Comparison of ENCODE assay signal across 14 mouse cellular contexts in genomic region chr7:130640681-130641080, GRCm38 (mm10).
DNase-seq lines count a peak whose midpoint lies in the region; ATAC-seq and TF ChIP-seq lines count a peak whose summit lies in the region.
"Had no signal": no experiment of that assay in that cellular context is flagged by ENCODE, and none has a peak within 500 bp of the region (broad histone marks: within the 10 kb centered on the region; RNA-seq: fewer than 3 reads in every experiment).

No protein-coding gene starts in this region.

- 58% methylated on average over 9 of the region's 9 CpGs for WGBS in heart, postnatal 0 days

- no peak for TF ChIP-seq EP300 in heart, postnatal 0 days (IDR thresholded peaks at IDR 0.05; ENCODE audit: low read depth)

- H3K27me3 ChIP-seq in heart, postnatal 0 days (ENCODE audit: control insufficient read depth, insufficient read depth, low read length): no peaks in the 10 kb centered on the region
- H3K27me3 ChIP-seq: kidney, embryonic 15.5 days; neural tube, embryonic 12.5 days had no signal

- no peak overlapping the region for H3K9ac ChIP-seq in heart, postnatal 0 days (replicated peaks; ENCODE audit: low read depth, low read length)
- H3K9ac ChIP-seq: forebrain, embryonic 12.5 days; hindbrain, embryonic 15.5 days; kidney, embryonic 15.5 days; neural tube, embryonic 12.5 days had no signal

- peak overlapping the region; percentile 66; the same call in 1 of the 2 replicates for H3K27ac ChIP-seq in heart, postnatal 0 days (ENCODE audit: low read depth)
- peak overlapping the region; percentile 44 for H3K27ac ChIP-seq in embryonic fibroblast, embryonic 13.5 days (ENCODE audit: insufficient read depth, low read length)
- H3K27ac ChIP-seq: forebrain, embryonic 12.5 days; hindbrain, embryonic 15.5 days; kidney, embryonic 15.5 days; neural tube, embryonic 12.5 days had no signal

- no peaks in the 10 kb centered on the region for H3K36me3 ChIP-seq in heart, postnatal 0 days (replicated peaks; ENCODE audit: control insufficient read depth, insufficient read depth, low read length)
- H3K36me3 ChIP-seq: forebrain, embryonic 12.5 days; hindbrain, embryonic 15.5 days; kidney, embryonic 15.5 days; neural tube, embryonic 12.5 days had no signal

- H3K9me3 ChIP-seq in heart, postnatal 0 days (replicated peaks; ENCODE audit: control insufficient read depth, low read length): no peaks in the 10 kb centered on the region
- H3K9me3 ChIP-seq: forebrain, embryonic 12.5 days; hindbrain, embryonic 15.5 days; kidney, embryonic 15.5 days; neural tube, embryonic 12.5 days had no signal

- no peak overlapping the region for H3K4me2 ChIP-seq in heart, postnatal 0 days (ENCODE audit: low read depth, low read length)
- H3K4me2 ChIP-seq: forebrain, embryonic 12.5 days; hindbrain, embryonic 15.5 days; kidney, embryonic 15.5 days; neural tube, embryonic 12.5 days had no signal

- TF ChIP-seq CTCF in heart, postnatal 0 days (IDR thresholded peaks at IDR 0.05; ENCODE audit: low read depth): no peak
- TF ChIP-seq CTCF in embryonic fibroblast, embryonic 13.5 days (IDR thresholded peaks at IDR 0.05; ENCODE audit: borderline replicate concordance, insufficient read depth, low read length): no peak

- no peak for ATAC-seq in heart, postnatal 0 days (ENCODE audit: insufficient read depth, low read depth)

- no peak for DNase-seq in heart, postnatal 0 days (ENCODE audit: low spot score)
- no peak for DNase-seq in heart, adult 11 months
- DNase-seq in Muller cell, postnatal 12 days (ENCODE audit: inconsistent ontology term): peak; percentile 85
- peak; percentile 84 for DNase-seq in lung, postnatal 36 days
- no peak for DNase-seq in cerebellum, adult 11 months
- DNase-seq in adrenal gland, adult 18-20 months (ENCODE audit: low spot score in 2 of 2): no peak
- DNase-seq: adrenal gland, postnatal 10 days; gastrocnemius, postnatal 14 days; midbrain, embryonic 14.5 days had no signal

- no peak overlapping the region for H3K4me3 ChIP-seq in heart, postnatal 0 days (ENCODE audit: low read depth, low read length)
- no peak overlapping the region for H3K4me3 ChIP-seq in embryonic fibroblast, embryonic 13.5 days (ENCODE audit: insufficient read depth, low read length)
- H3K4me3 ChIP-seq: forebrain, embryonic 12.5 days; hindbrain, embryonic 15.5 days; kidney, embryonic 15.5 days; neural tube, embryonic 12.5 days had no signal

- TF ChIP-seq POLR2A in embryonic fibroblast, embryonic 13.5 days (IDR thresholded peaks at IDR 0.05; ENCODE audit: low read depth, low read length): no peak

- H3K4me1 ChIP-seq in heart, postnatal 0 days (ENCODE audit: control insufficient read depth, insufficient read depth): peaks cover 9% of the 10 kb centered on the region
- peaks cover 13% of the 10 kb centered on the region; the same call in 1 of the 2 replicates for H3K4me1 ChIP-seq in embryonic fibroblast, embryonic 13.5 days (ENCODE audit: control insufficient read depth, insufficient read depth, low read length)

Comparison
In these comparisons a context has a peak if more than half of its experiments do, and no peak if none do; other contexts are left out.
1. DNase-seq: peak in Muller cell, postnatal 12 days (single experiment) and lung, postnatal 36 days (single experiment); none in heart, postnatal 0 days (single experiment), heart, adult 11 months (single experiment), cerebellum, adult 11 months (single experiment) and adrenal gland, adult 18-20 months (0 of 2).